Mouse (Mus musculus): ENCODE data around the gene Irf2bp2. TPM values are rescaled to one million over a fixed set of nuclear protein-coding genes. Genes with fewer than 3 reads are reported as not detected.

Gene Irf2bp2
- polyA plus RNA-seq, 1 experiment: 40.6 TPM

DNA sequence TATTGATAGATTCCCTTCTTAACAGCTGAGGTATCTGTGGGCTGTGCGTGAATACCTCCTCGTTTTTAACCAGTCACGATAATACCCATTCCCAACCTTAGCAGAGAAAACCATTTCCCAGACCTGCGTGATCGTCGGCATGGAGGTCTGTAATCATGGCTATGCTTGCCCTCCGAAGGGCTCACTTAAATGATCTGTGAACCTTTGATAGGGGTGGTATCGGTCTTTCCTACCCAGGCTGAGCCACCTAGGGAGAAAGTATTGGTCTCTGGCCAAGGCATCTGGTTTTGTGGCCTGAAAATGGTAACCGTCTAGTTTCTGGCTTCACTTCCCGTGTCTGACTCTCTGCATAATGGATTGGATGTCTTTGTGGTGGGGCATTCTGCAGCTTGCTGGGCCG lies 32.6 kb upstream of the Irf2bp2 start:
- no peak overlapping the region for H3K4me3 ChIP-seq (ENCODE audit: insufficient read depth, low read depth, low read length)
- no peak for TF ChIP-seq POLR2A (IDR thresholded peaks at IDR 0.05; ENCODE audit: low read depth, low read length)
- no peak for TF ChIP-seq CTCF (conservative IDR thresholded peaks at IDR 0.05; ENCODE audit: insufficient read depth, insufficient read length, low read depth, low read length)
- no peak for DNase-seq
- no peak overlapping the region for H3K27ac ChIP-seq (ENCODE audit: insufficient read depth, low read depth, low read length)
- no peaks in the 10 kb centered on the region for H3K36me3 ChIP-seq (ENCODE audit: control insufficient read depth, insufficient read depth, low read length)
- no peaks in the 10 kb centered on the region for H3K27me3 ChIP-seq (replicated peaks; ENCODE audit: control insufficient read depth, insufficient read depth, low read length)
- WGBS: 93% methylated on average over 11 of the region's 11 CpGs
- H3K4me1 ChIP-seq (ENCODE audit: control insufficient read depth, insufficient read depth, low read length): 0 out of 2 replicates have a peak, but pooled peaks cover 3% of the 10 kb centered on the region

DNA sequence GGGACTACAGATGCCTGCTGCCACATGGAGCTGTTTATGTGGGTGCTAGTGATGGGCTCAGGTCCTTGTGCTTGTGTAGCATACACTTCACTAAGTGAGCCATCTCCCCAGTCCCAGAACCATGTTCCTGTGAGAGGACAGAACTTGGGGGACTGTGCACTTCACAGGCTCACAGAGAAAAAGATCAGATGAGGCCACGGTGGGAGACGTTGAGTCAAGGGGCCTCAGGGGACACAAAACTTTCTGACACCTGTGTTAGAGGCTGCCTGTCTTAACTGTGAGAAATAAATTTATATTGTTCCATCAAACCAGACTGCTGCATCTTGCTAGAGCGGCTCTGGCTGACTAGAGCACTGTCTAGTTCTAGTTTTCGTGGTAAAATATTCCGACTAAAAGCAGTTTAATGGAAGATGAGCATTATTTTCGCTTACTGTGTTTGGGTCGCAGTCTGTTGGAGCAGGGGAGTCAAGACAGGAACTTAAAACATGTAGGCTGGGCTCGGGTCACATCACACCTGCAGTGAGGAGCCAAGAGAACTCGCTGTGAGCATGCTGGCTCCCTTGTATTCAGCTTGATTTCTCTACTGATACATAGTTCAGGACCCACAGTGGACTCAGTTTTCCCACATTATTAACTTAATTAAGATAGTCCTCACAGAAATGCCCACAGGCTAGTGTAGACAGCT lies 28.5 kb upstream of the Irf2bp2 start:
- no peak for TF ChIP-seq CTCF (conservative IDR thresholded peaks at IDR 0.05; ENCODE audit: insufficient read depth, insufficient read length, low read depth, low read length)
- TF ChIP-seq POLR2A (IDR thresholded peaks at IDR 0.05; ENCODE audit: low read depth, low read length): no peak
- Histone ChIP-seq H3K27me3 (replicated peaks; ENCODE audit: control insufficient read depth, insufficient read depth, low read length) (no peaks in the 10 kb centered on the region), H3K36me3 (ENCODE audit: control insufficient read depth, insufficient read depth, low read length) (no peaks in the 10 kb centered on the region), H3K4me3 (ENCODE audit: insufficient read depth, low read depth, low read length) (no peak overlapping the region), H3K27ac (ENCODE audit: insufficient read depth, low read depth, low read length) (no peak overlapping the region), H3K4me1 (ENCODE audit: control insufficient read depth, insufficient read depth, low read length) (peaks cover 19% of the 10 kb centered on the region)
- no peak for DNase-seq
- WGBS: 89% methylated on average over 9 of the region's 9 CpGs

DNA sequence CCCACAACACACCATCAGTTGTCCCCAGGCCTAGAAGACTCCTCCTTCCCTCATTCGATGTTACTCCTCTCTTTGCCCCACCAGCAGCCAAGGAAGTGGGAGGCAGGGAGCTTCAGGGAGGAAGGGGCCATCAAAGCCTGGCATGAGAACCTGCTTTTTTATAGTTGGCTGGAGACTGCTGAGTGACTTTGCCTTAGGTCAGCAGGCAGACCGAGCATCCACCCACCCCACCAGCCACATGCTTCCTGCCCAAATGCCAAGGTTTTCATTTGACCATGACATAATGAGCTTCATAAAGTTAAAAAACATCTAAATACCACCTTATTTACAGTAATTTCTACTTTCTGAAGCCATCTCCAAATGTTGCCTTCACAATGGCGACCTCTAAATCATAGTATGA lies 26.9 kb upstream of the Irf2bp2 start:
- H3K4me1 ChIP-seq (ENCODE audit: control insufficient read depth, insufficient read depth, low read length): peaks cover 29% of the 10 kb centered on the region
- H3K27ac ChIP-seq (ENCODE audit: insufficient read depth, low read depth, low read length): no peak overlapping the region
- no peak overlapping the region for H3K4me3 ChIP-seq (ENCODE audit: insufficient read depth, low read depth, low read length)
- H3K36me3 ChIP-seq (ENCODE audit: control insufficient read depth, insufficient read depth, low read length): no peaks in the 10 kb centered on the region
- TF ChIP-seq POLR2A (IDR thresholded peaks at IDR 0.05; ENCODE audit: low read depth, low read length): no peak
- DNase-seq: peak; percentile 33
- no peaks in the 10 kb centered on the region for H3K27me3 ChIP-seq (replicated peaks; ENCODE audit: control insufficient read depth, insufficient read depth, low read length)
- WGBS: 44% methylated on average over 3 of the region's 3 CpGs

DNA sequence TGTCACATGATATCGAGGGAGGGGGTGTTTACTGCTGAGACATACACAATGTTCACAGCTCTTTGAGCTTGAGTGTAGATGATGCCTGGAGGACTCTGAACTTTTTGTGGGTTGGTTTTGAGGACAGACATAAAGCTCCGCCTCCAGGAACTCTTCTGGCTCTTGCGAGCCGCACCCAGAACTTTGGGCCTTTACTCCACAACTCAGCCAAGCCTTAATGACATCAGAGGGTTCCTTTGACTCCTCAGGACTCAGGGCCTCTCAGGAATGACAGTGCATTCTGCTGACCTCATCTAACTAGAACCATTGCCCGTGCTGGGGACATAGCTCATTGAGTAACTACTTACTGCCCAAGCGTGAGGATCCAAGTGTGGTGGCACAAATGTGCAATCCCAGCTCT lies 25.7 kb upstream of the Irf2bp2 start:
- Histone ChIP-seq H3K27me3 (replicated peaks; ENCODE audit: control insufficient read depth, insufficient read depth, low read length) (no peaks in the 10 kb centered on the region), H3K4me1 (ENCODE audit: control insufficient read depth, insufficient read depth, low read length) (peaks cover 41% of the 10 kb centered on the region), H3K4me3 (ENCODE audit: insufficient read depth, low read depth, low read length) (no peak overlapping the region), H3K27ac (ENCODE audit: insufficient read depth, low read depth, low read length) (no peak overlapping the region), H3K36me3 (ENCODE audit: control insufficient read depth, insufficient read depth, low read length) (no peaks in the 10 kb centered on the region)
- peak; percentile 65 for DNase-seq
- TF ChIP-seq CTCF (conservative IDR thresholded peaks at IDR 0.05; ENCODE audit: insufficient read depth, insufficient read length, low read depth, low read length) (no peak), POLR2A (IDR thresholded peaks at IDR 0.05; ENCODE audit: low read depth, low read length) (no peak)
- 62% methylated on average over 6 of the region's 6 CpGs for WGBS

DNA sequence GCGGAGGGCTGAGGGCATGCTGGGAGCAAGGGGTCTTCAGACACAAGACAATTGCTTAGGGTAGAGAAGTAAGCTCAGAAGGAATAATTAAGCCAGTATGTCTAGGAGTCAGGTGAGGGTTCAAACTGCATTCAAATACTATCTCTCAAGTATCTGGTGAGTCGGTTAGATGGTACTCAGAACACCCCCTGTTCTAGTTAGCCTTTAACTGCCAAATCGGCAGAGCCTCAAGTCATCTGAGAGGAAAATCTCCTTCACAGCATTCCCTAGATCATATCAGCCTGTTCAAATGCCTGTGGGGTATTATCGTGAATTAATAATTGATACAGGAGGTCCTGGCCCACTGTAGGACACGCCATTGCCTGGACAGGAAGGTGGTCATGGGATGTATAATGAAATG lies 23.9 kb upstream of the Irf2bp2 start:
- Histone ChIP-seq H3K4me3 (ENCODE audit: insufficient read depth, low read depth, low read length) (no peak overlapping the region), H3K27ac (ENCODE audit: insufficient read depth, low read depth, low read length) (peak overlapping the region; percentile 32; the same call in 1 of the 2 replicates), H3K27me3 (replicated peaks; ENCODE audit: control insufficient read depth, insufficient read depth, low read length) (no peaks in the 10 kb centered on the region), H3K36me3 (ENCODE audit: control insufficient read depth, insufficient read depth, low read length) (no peaks in the 10 kb centered on the region), H3K4me1 (ENCODE audit: control insufficient read depth, insufficient read depth, low read length) (peaks cover 50% of the 10 kb centered on the region)
- WGBS: 63% methylated on average over 5 of the region's 5 CpGs
- DNase-seq: peak; percentile 48
- TF ChIP-seq CTCF (conservative IDR thresholded peaks at IDR 0.05; ENCODE audit: insufficient read depth, insufficient read length, low read depth, low read length) (no peak), POLR2A (IDR thresholded peaks at IDR 0.05; ENCODE audit: low read depth, low read length) (no peak)

DNA sequence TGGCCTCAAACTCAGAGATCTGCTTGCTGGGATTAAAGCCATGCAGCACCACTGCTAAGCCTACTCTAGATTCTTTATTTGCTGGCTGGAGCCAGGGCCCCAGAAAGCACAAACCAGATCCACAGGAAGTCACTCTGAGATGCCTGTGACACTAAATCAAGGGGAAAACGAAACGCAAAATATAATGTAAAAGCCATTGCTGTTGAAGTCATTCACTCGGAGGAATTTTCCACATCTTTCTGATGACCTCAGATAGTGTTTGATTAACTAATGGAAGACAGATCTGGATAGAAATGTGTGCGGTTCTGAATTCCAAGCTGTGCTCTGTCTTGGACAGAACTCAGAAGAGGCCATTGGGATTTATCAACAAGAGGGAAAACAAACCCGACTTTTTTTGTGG lies 22.9 kb upstream of the Irf2bp2 start:
- peaks cover 47% of the 10 kb centered on the region for H3K4me1 ChIP-seq (ENCODE audit: control insufficient read depth, insufficient read depth, low read length)
- WGBS: 22% methylated on average over 5 of the region's 5 CpGs
- no peak for TF ChIP-seq CTCF (conservative IDR thresholded peaks at IDR 0.05; ENCODE audit: insufficient read depth, insufficient read length, low read depth, low read length)
- TF ChIP-seq POLR2A (IDR thresholded peaks at IDR 0.05; ENCODE audit: low read depth, low read length): no peak
- no peaks in the 10 kb centered on the region for H3K36me3 ChIP-seq (ENCODE audit: control insufficient read depth, insufficient read depth, low read length)
- H3K27ac ChIP-seq (ENCODE audit: insufficient read depth, low read depth, low read length): peak overlapping the region; percentile 32; the same call in 1 of the 2 replicates
- H3K4me3 ChIP-seq (ENCODE audit: insufficient read depth, low read depth, low read length): no peak overlapping the region
- H3K27me3 ChIP-seq (replicated peaks; ENCODE audit: control insufficient read depth, insufficient read depth, low read length): no peaks in the 10 kb centered on the region
- DNase-seq: peak; percentile 64

DNA sequence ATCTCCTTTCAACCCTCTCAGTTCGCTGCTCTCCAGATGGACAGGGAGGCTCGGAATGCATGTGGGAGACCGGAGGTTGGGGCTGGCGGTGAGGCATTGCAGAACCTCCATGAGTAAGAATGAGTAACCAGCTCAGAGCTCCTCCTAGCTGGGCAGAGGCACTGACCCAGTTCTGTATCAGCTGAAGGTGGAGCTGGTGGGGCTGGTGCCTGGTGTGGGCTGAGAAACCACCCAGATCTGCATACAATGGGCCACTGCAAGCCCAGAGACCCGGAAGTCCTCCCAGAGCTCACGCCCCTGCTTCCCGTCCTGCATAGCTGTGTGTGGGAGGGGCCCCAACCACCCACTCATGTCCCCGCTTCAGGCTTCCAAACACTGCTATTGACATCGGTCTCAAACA lies 22.0 kb upstream of the Irf2bp2 start:
- Histone ChIP-seq H3K27me3 (replicated peaks; ENCODE audit: control insufficient read depth, insufficient read depth, low read length) (no peaks in the 10 kb centered on the region), H3K27ac (ENCODE audit: insufficient read depth, low read depth, low read length) (peak overlapping the region; percentile 75), H3K36me3 (ENCODE audit: control insufficient read depth, insufficient read depth, low read length) (no peaks in the 10 kb centered on the region), H3K4me1 (ENCODE audit: control insufficient read depth, insufficient read depth, low read length) (peaks cover 47% of the 10 kb centered on the region), H3K4me3 (ENCODE audit: insufficient read depth, low read depth, low read length) (no peak overlapping the region)
- 15% methylated on average over 9 of the region's 9 CpGs for WGBS
- DNase-seq: peak; percentile 89
- no peak for TF ChIP-seq CTCF (conservative IDR thresholded peaks at IDR 0.05; ENCODE audit: insufficient read depth, insufficient read length, low read depth, low read length)
